Comparison of ENCODE assay signal across 22 mouse cellular contexts in genomic region chr10:40511221-40511677, GRCm38 (mm10). TPM values are rescaled to one million over a fixed set of nuclear protein-coding genes. Genes with fewer than 3 reads are reported as not detected.
DNase-seq lines count a peak whose midpoint lies in the region; ATAC-seq and TF ChIP-seq lines count a peak whose summit lies in the region.
"Had no signal": no experiment of that assay in that cellular context is flagged by ENCODE, and none has a peak within 500 bp of the region (broad histone marks: within the 10 kb centered on the region; RNA-seq: fewer than 3 reads in every experiment).

No protein-coding gene starts in this region.

- H3K4me2 ChIP-seq in limb, embryonic 11.5 days (ENCODE audit: low read depth, severe bottlenecking), result no peak overlapping the region
- H3K4me2 ChIP-seq in lung, postnatal 0 days (replicated peaks; ENCODE audit: low read depth, low read length), result no peak overlapping the region
- H3K4me2 ChIP-seq: embryonic facial prominence, embryonic 12.5 days; forebrain, embryonic 13.5 days; heart, embryonic 11.5 days; neural tube, embryonic 15.5 days had no signal

- no peak for ATAC-seq in limb, embryonic 11.5 days (ENCODE audit: insufficient number of reproducible peaks, low FRiP score, low TSS enrichment, low read depth)
- peak; percentile 89 for ATAC-seq in lung, postnatal 0 days
- ATAC-seq: forebrain, embryonic 13.5 days had no signal

- peak overlapping the region; percentile 42; the same call in 1 of the 2 replicates for H3K27ac ChIP-seq in limb, embryonic 11.5 days (replicated peaks; ENCODE audit: low read depth, low read length)
- no peak overlapping the region for H3K27ac ChIP-seq in limb, embryonic 10.5 days
- H3K27ac ChIP-seq in lung, postnatal 0 days (ENCODE audit: low read length), result peak overlapping the region; percentile 59
- H3K27ac ChIP-seq: embryonic facial prominence, embryonic 12.5 days; forebrain, embryonic 13.5 days; left cerebral cortex, adult 2 months; liver, embryonic 14.5 days; midbrain, embryonic 10.5 days; neural tube, embryonic 15.5 days had no signal

- no peak overlapping the region for H3K4me3 ChIP-seq in limb, embryonic 11.5 days (ENCODE audit: low read depth, low read length)
- no peak overlapping the region for H3K4me3 ChIP-seq in limb, embryonic 10.5 days
- H3K4me3 ChIP-seq in lung, postnatal 0 days (ENCODE audit: low read depth, low read length), result no peak overlapping the region
- H3K4me3 ChIP-seq: embryonic facial prominence, embryonic 12.5 days; forebrain, embryonic 13.5 days; left cerebral cortex, adult 2 months; midbrain, embryonic 10.5 days; neural tube, embryonic 15.5 days had no signal

- H3K9me3 ChIP-seq in limb, embryonic 11.5 days (ENCODE audit: control insufficient read depth, low read length), result no peaks in the 10 kb centered on the region
- no peaks in the 10 kb centered on the region for H3K9me3 ChIP-seq in limb, embryonic 10.5 days (replicated peaks)
- H3K9me3 ChIP-seq in lung, postnatal 0 days (ENCODE audit: low read length), result no peaks in the 10 kb centered on the region
- H3K9me3 ChIP-seq: embryonic facial prominence, embryonic 12.5 days; forebrain, embryonic 13.5 days; midbrain, embryonic 10.5 days; neural tube, embryonic 15.5 days had no signal

- 0 out of 2 replicates have a peak, but pooled peaks cover 3% of the 10 kb centered on the region for H3K4me1 ChIP-seq in limb, embryonic 11.5 days (ENCODE audit: control insufficient read depth, insufficient read depth, low read length)
- H3K4me1 ChIP-seq in limb, embryonic 10.5 days, result peaks cover 7% of the 10 kb centered on the region; the same call in 1 of the 2 replicates
- no peaks in the 10 kb centered on the region for H3K4me1 ChIP-seq in lung, postnatal 0 days (ENCODE audit: insufficient read depth, low read depth, low read length)
- H3K4me1 ChIP-seq: embryonic facial prominence, embryonic 12.5 days; forebrain, embryonic 13.5 days; neural tube, embryonic 15.5 days had no signal

- H3K36me3 ChIP-seq in limb, embryonic 11.5 days (ENCODE audit: control insufficient read depth, insufficient read depth, low read length), result no peaks in the 10 kb centered on the region
- H3K36me3 ChIP-seq in limb, embryonic 10.5 days, result no peaks in the 10 kb centered on the region
- H3K36me3 ChIP-seq in lung, postnatal 0 days (ENCODE audit: insufficient read depth, low read length), result no peaks in the 10 kb centered on the region
- H3K36me3 ChIP-seq: embryonic facial prominence, embryonic 12.5 days; midbrain, embryonic 10.5 days; neural tube, embryonic 15.5 days had no signal

- peak; percentile 78 for TF ChIP-seq EP300 in lung, postnatal 0 days (IDR thresholded peaks at IDR 0.05)

- no peaks in the 10 kb centered on the region for H3K27me3 ChIP-seq in limb, embryonic 11.5 days (ENCODE audit: control insufficient read depth, insufficient read depth, low read length)
- H3K27me3 ChIP-seq in limb, embryonic 10.5 days (ENCODE audit: low read depth, poor library complexity, severe bottlenecking), result no peaks in the 10 kb centered on the region
- H3K27me3 ChIP-seq in lung, postnatal 0 days (replicated peaks; ENCODE audit: insufficient read depth, low read length), result no peaks in the 10 kb centered on the region
- H3K27me3 ChIP-seq: embryonic facial prominence, embryonic 12.5 days; forebrain, embryonic 13.5 days; neural tube, embryonic 15.5 days had no signal

- no peak for DNase-seq in limb, embryonic 11.5 days (ENCODE audit: low spot score)
- no peak for DNase-seq in limb, embryonic 10.5 days (ENCODE audit: low spot score)
- peak; percentile 46 to 58 for DNase-seq in urinary bladder, postnatal 36 days (ENCODE audit: low spot score in 2 of 2)
- DNase-seq in urinary bladder, adult 2 months (ENCODE audit: low spot score), result no peak
- peak; percentile 81 for DNase-seq in lung, postnatal 0 days (ENCODE audit: low spot score)
- DNase-seq in adrenal gland, postnatal 4 days (ENCODE audit: low spot score in 2 of 2), result no peak
- DNase-seq in gastrocnemius, postnatal 10 days, result no peak
- DNase-seq: adrenal gland, postnatal 36 days; cerebellum, postnatal 25 days; heart, postnatal 4 days; kidney, adult 11 months; kidney, postnatal 36 days; thymus, adult 2 months had no signal

- no peak for TF ChIP-seq CTCF in lung, postnatal 0 days (IDR thresholded peaks at IDR 0.05)

- 73% methylated on average over 8 of the region's 8 CpGs for WGBS in limb, embryonic 11.5 days
- WGBS in limb, embryonic 10.5 days, result 92% methylated on average over 8 of the region's 8 CpGs
- 53% methylated on average over 8 of the region's 8 CpGs for WGBS in lung, postnatal 0 days

- no peak overlapping the region for H3K9ac ChIP-seq in limb, embryonic 11.5 days (ENCODE audit: low read length)
- H3K9ac ChIP-seq in lung, postnatal 0 days (replicated peaks; ENCODE audit: low read depth), result no peak overlapping the region
- H3K9ac ChIP-seq: embryonic facial prominence, embryonic 12.5 days; forebrain, embryonic 13.5 days; liver, embryonic 14.5 days; neural tube, embryonic 15.5 days had no signal

RNA-seq across cellular contexts. Expression of gene Slc22a16, which starts 58.9 kb away (rescaled TPM):
- not detected in 2 replicates for polyA plus RNA-seq in limb, embryonic 11.5 days (2014; fragmentation: Nextera tagmentation; extraction: Ambion mirVana)
- not detected in 2 replicates for polyA plus RNA-seq in limb, embryonic 10.5 days (2016; fragmentation: Nextera tagmentation; extraction: Ambion mirVana)
- not detected in 2 replicates for polyA plus RNA-seq in urinary bladder, adult 2 months (2012; rRNA removed)
- polyA plus RNA-seq in lung, postnatal 0 days (2015; fragmentation: Nextera tagmentation; extraction: Ambion mirVana), result not detected in 2 replicates
- not detected for total RNA-seq in adrenal gland, postnatal 4 days (2021)
- total RNA-seq in gastrocnemius, postnatal 10 days (2021), result not detected
- total RNA-seq: adrenal gland, postnatal 36 days; gastrocnemius, adult 8-10 months; heart, postnatal 4 days; left cerebral cortex, adult 2 months; MEL had no signal
- polyA plus RNA-seq: embryonic facial prominence, embryonic 12.5 days; forebrain, embryonic 13.5 days; heart, embryonic 11.5 days; liver, embryonic 14.5 days; midbrain, embryonic 10.5 days; neural tube, embryonic 15.5 days; thymus, adult 2 months had no signal

Comparison
In these comparisons a context has a peak if more than half of its experiments do, and no peak if none do; other contexts are left out.
1. DNase-seq: peak in urinary bladder, postnatal 36 days (2 of 2) and lung, postnatal 0 days (single experiment); none in limb, embryonic 11.5 days (single experiment), limb, embryonic 10.5 days (single experiment), urinary bladder, adult 2 months (single experiment), adrenal gland, postnatal 4 days (0 of 2) and gastrocnemius, postnatal 10 days (single experiment).